Mouse (Mus musculus) liver, embryonic 14.5 days (tissue): ENCODE measurements around the gene Wnt11.

Experiments
- CTCF ChIP-seq: IDR thresholded peaks from 2 replicates; pipeline ENCODE4 v1.5.1; 2016; ENCODE audit warnings: antibody characterized with exemption, low read depth, control low read depth
- EP300 ChIP-seq: IDR thresholded peaks from 2 replicates; pipeline ENCODE4 v1.6.1; 2016; ENCODE audit warnings: antibody characterized with exemption, low read depth

DNA sequence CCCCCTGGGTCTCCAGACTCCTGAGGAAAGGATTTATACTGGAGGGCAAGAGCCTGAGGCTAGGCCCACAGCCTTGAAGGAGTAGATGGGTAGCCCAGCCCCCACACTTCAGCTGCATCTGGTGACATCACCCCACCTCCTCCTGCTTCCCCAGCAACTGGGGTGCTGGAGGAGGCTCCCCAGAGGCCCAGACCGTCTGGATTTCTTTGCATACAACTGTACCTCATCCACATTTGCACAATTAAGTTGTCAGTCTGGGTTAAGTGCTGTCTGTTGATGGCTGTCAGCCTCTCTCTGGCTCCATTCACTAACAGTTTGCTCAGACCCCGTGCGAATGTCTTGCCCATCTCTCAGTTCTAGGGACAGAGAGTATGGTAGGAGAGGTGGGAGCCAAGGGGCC, 6.9 kb upstream of the Wnt11 start:
- TF ChIP-seq EP300 (no peak), CTCF (no peak)
